Mouse (Mus musculus) megakaryocyte, embryonic 14.5 days (primary cell): ENCODE measurements around the gene Ifitm7.

Experiments
- FLI1 ChIP-seq: IDR thresholded peaks from 2 replicates; pipeline ENCODE4 v1.6.1; 2012; ENCODE audit warnings: low read length, inconsistent platforms, mixed read lengths
- GATA1 ChIP-seq: IDR thresholded peaks from 3 replicates; pipeline ENCODE4 v1.6.1; 2012; ENCODE audit warnings: mixed read lengths, low read length, inconsistent platforms, borderline replicate concordance

DNA sequence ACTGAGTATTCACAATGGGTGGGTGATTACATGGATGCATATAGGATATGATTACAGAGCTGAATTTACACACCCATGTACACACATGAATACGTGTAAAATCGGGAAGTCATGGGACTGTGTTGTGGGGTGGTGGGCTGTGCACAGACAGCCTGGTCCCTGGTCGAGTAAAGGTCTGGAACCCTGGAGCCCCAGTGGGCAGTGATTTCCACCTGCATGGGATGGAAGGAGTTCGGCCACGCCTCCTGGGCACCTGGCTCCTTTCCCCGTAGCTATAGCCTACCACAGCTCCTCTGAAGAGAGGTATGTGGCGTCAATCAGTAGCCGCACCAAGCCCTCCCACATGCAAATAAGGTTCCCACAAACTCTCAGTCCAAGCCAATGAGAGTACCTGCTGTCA is 30.6 kb upstream of the Ifitm7 start:
- TF ChIP-seq FLI1 (no peak), GATA1 (no peak)
